Mouse (Mus musculus) large intestine, adult 2 months (tissue): ENCODE measurements around the gene Mrgprd. TPM values are rescaled to one million over a fixed set of nuclear protein-coding genes. Genes with fewer than 3 reads are reported as not detected.

ENCODE experiments used
- DNase-seq: peaks from one replicate; pipeline ENCODE4 v3.0.0-alpha.2; 2012; ENCODE audit warnings: low read depth, low spot score
- WGBS: fragments of 180-500 bp; shearing (Covaris S2); methylation state at CpG from one replicate; pipeline ENCODE4 v1.1.7; 2018; 5-methylcytosine and 5-hydroxymethylcytosine counted together
- polyA plus RNA-seq: library from polyadenylated mRNA; depleted of rRNA; stranded (reverse); fragments of >200 nt; gene quantifications from 2 replicates; pipeline ENCODE4 v1.2.3, GENCODE M21; 2012; rRNA removed

Mrgprd gene
- polyA plus RNA-seq, 1 experiment = not detected

GRCm38 (mm10) chr7:145335616-145336332, 21.1 kb downstream of the Mrgprd start:
- WGBS = 88% methylated on average over 3 of the region's 3 CpGs
- no peak for DNase-seq

- WGBS = 63% methylated on average over 2 of the region's 2 CpGs
Observed at GRCm38 (mm10) chr7:145337889-145338288, 23.3 kb downstream of the Mrgprd start.

GRCm38 (mm10) chr7:145340248-145340904, 25.7 kb downstream of the Mrgprd start:
- DNase-seq = no peak

More at GRCm38 (mm10) chr7:145337889-145338288, 23.3 kb downstream of the Mrgprd start:
- DNase-seq = no peak

More at GRCm38 (mm10) chr7:145340248-145340904, 25.7 kb downstream of the Mrgprd start:
- WGBS = 82% methylated on average over 5 of the region's 5 CpGs

Other genes with a start within 250 kb of the Mrgprd start
- 4.8 and 4.9 TPM in 2 replicates for gene 1810010D01Rik, start 106.7 kb upstream of the Mrgprd start, polyA plus RNA-seq
- gene Tpcn2, start 30.8 kb upstream of the Mrgprd start, polyA plus RNA-seq = 12.6 and 17.1 TPM in 2 replicates
- 19.5 and 22.3 TPM in 2 replicates for gene Mrgprf, start 14.0 kb upstream of the Mrgprd start, polyA plus RNA-seq